Mouse (Mus musculus) intestine, embryonic 16.5 days (tissue): Measurements from ENCODE around the gene Id2. TPM values are rescaled to one million over a fixed set of nuclear protein-coding genes. Genes with fewer than 3 reads are reported as not detected.
A peak's percentile ranks its signal among the peaks of the same experiment; 100 is the strongest.

Source experiments
- ATAC-seq: fragments of 200-750 bp; cut with Nextera tagmentation; 2 replicates; pipeline ENCODE4 v1.8.0; 2017; ENCODE audit warnings: moderate TSS enrichment, moderate library complexity
- H3K27ac ChIP-seq: fragments of 300-500 bp; sonication (generic); 2 replicates; pipeline ENCODE4 v1.5.1; 2014; ENCODE audit warnings: mild to moderate bottlenecking, low read length
- H3K27me3 ChIP-seq: fragments of 300-500 bp; sonication (generic); replicated peaks from 2 replicates; pipeline ENCODE4 v1.6.1; 2014; ENCODE audit warnings: low read length, control low read depth, mixed read lengths; ENCODE audit not compliant: control insufficient read depth, insufficient read depth
- H3K36me3 ChIP-seq: fragments of 300-500 bp; sonication (generic); 2 replicates; pipeline ENCODE4 v1.6.1; 2014; ENCODE audit warnings: low read length, control low read depth; ENCODE audit not compliant: control insufficient read depth, insufficient read depth
- H3K4me1 ChIP-seq: fragments of 300-500 bp; sonication (generic); 2 replicates; pipeline ENCODE4 v1.6.1; 2014; ENCODE audit warnings: low read length, control low read depth, mixed read lengths; ENCODE audit not compliant: control insufficient read depth, insufficient read depth
- H3K4me2 ChIP-seq: fragments of 300-500 bp; sonication (generic); 2 replicates; pipeline ENCODE4 v1.6.1; 2014; ENCODE audit warnings: low read depth, low read length, control low read depth
- H3K4me3 ChIP-seq: fragments of 300-500 bp; sonication (generic); 2 replicates; pipeline ENCODE4 v1.5.1; 2014; ENCODE audit warnings: mild to moderate bottlenecking, low read length
- H3K9ac ChIP-seq: fragments of 300-500 bp; sonication (generic); 2 replicates; pipeline ENCODE4 v1.6.1; 2014; ENCODE audit warnings: low read depth, low read length
- H3K9me3 ChIP-seq: fragments of 300-500 bp; sonication (generic); 2 replicates; pipeline ENCODE4 v1.6.1; 2016; ENCODE audit warnings: low read length, control low read depth; ENCODE audit not compliant: control insufficient read depth
- WGBS: fragments of 180-500 bp; shearing (Covaris S2); extraction: QIAGEN DNeasy Blood & Tissue Kit; methylation state at CpG from one replicate; pipeline ENCODE4 v1.1.7; 2014; 5-methylcytosine and 5-hydroxymethylcytosine counted together
- polyA plus RNA-seq: library from polyadenylated mRNA; unstranded; fragments of >200 nt; fragmentation: Nextera tagmentation; extraction: Ambion mirVana; gene quantifications from 2 replicates; pipeline ENCODE4 v1.2.1, GENCODE M21; 2015

Gene Id2
- polyA plus RNA-seq, 1 experiment from 2014 or later: 333 TPM

DNA sequence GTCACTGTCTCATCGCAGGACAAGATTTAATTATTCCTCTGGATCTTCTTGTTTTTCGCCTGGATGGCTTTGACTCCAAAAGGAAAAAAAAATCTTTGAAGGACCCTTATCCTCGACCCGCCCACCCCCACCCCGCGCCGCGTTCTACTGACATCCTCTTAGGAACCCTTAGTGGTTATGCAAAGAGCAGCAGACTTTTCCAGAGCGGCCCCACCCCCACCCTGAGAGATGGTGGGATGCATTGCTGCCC is 2.3 kb upstream of the Id2 start:
- Histone ChIP-seq H3K27ac (peak overlapping the region; percentile 99), H3K4me2 (peak overlapping the region; percentile 94), H3K4me1 (peaks cover 30% of the 10 kb centered on the region), H3K9me3 (no peaks in the 10 kb centered on the region), H3K4me3 (peak overlapping the region; percentile 64), H3K27me3 (no peaks in the 10 kb centered on the region), H3K9ac (peak overlapping the region; percentile 90), H3K36me3 (no peaks in the 10 kb centered on the region)
- peak; percentile 7; the same call in 1 of the 2 replicates for ATAC-seq
- WGBS: 0% methylated on average over 9 of the region's 9 CpGs

DNA sequence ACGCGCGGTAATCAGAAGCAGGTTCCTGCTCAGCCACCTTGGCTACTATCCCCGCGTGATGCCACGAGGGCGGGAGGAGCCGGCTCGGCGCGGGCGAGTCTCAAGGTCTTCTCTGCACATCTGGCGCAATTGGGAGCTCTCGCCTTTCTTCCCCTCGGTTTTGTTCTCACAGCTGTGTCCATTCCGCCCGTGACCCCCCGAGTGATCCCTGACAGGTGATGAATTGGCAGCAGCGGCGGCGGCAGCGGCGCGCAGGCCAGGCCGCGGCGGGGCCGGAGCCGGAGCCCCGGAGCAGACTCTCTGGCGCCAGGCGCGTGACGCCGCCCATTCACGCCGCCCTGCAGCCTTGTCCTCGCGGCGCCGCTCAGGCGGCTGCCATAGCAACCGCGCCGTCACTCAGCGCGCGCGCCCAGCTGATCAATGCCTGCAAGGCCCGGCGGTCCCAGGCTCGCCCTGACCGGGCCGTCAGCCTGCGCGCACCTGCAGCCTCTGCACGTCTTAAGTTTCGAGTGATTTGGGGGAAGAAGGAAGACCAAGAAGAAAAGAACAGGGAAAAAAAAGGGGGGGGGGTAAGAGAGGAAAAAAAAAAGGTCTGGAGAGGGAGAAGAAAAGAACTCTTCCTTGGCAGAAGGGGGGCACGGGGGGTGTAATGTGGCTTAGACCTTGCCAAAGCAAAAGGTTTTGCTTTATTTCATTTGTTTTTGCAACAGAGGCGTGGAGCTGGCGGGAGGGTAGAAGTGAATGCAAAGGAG is 1.8 kb upstream of the Id2 start:
- Histone ChIP-seq H3K27me3 (no peaks in the 10 kb centered on the region), H3K4me2 (peak overlapping the region; percentile 94), H3K4me1 (peaks cover 30% of the 10 kb centered on the region), H3K4me3 (peak overlapping the region; percentile 64), H3K36me3 (no peaks in the 10 kb centered on the region), H3K27ac (peak overlapping the region; percentile 99), H3K9ac (peak overlapping the region; percentile 90), H3K9me3 (no peaks in the 10 kb centered on the region)
- ATAC-seq: peak; percentile 73
- under 1% methylated on average over 61 of the region's 61 CpGs for WGBS

DNA sequence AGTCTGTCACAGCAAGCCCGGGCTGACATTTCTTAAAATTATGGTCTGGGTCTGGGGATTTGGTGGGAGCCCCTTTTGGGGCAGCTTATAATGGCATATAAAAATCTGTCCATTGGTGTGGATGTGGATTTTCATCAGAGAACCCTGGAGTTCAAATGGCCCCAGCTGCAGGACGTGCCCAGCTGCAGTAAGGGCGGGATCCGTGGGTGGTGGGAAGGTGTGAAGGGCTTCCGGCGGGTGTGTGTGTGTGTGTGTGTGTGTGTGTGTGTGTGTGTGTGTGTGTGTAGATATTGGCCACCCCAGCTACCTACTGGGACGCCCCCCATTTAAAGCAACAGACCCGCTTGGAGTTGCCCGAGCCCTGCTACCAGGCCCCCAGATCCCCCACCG is 1.2 kb upstream of the Id2 start:
- peak overlapping the region; percentile 94 for H3K4me2 ChIP-seq
- H3K4me3 ChIP-seq: peak overlapping the region; percentile 64
- peak; percentile 5; the same call in 1 of the 2 replicates for ATAC-seq
- H3K4me1 ChIP-seq: peaks cover 34% of the 10 kb centered on the region
- H3K27ac ChIP-seq: peak overlapping the region; percentile 99
- peak overlapping the region; percentile 81 for H3K9ac ChIP-seq
- H3K27me3 ChIP-seq: no peaks in the 10 kb centered on the region
- no peaks in the 10 kb centered on the region for H3K36me3 ChIP-seq
- WGBS: 1% methylated on average over 10 of the region's 10 CpGs
- no peaks in the 10 kb centered on the region for H3K9me3 ChIP-seq

DNA sequence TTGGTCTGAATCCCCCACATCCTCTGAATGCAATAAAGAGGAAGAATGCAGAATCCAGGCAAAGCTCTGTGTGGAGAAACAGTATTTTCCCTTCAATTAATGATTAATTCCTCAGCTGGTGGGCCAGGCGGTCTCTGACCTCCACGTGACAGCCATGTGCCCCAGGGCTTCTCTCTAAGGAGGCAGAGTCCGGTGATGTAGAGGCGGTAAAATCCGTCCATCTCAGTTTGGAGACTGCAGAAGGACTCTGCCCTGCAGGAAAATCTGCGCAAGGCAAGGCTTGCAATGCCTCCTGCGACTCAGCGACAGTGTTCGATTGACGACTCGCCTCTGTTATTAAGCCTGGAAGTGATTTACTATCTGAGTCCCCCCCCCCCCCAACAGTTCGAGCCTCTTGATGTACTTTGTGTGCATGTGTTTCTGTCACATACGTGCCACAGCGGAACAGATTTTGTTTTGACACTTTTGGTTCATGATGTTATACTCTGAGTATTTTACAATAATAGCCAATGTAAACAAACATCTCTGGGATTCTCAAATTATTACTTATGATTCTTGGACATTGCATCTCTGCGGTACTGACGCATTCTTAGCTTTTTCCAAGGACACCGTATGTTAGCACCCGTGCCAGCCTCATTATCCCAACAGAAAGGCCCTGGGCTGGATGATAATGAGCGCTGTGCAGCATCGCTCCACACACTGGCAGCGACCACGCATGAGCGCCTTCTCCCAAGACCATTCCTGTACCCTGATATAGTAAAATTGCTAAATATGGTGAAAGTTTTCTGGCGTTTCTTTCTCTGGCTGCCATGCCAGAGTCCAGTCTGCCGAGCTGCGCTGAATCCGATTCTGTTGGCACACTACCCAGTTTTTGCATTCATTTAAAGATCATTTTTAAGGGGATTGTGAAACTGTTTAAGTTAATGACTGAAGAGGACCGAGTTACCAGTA is 545 bp upstream of the Id2 start:
- Histone ChIP-seq H3K36me3 (no peaks in the 10 kb centered on the region), H3K27me3 (no peaks in the 10 kb centered on the region), H3K4me1 (peaks cover 37% of the 10 kb centered on the region), H3K4me2 (peak overlapping the region; percentile 94), H3K27ac (peak overlapping the region; percentile 99), H3K4me3 (peak overlapping the region; percentile 73), H3K9me3 (no peaks in the 10 kb centered on the region), H3K9ac (peak overlapping the region; percentile 81)
- 5% methylated on average over 28 of the region's 28 CpGs for WGBS
- ATAC-seq: peak; percentile 24

DNA sequence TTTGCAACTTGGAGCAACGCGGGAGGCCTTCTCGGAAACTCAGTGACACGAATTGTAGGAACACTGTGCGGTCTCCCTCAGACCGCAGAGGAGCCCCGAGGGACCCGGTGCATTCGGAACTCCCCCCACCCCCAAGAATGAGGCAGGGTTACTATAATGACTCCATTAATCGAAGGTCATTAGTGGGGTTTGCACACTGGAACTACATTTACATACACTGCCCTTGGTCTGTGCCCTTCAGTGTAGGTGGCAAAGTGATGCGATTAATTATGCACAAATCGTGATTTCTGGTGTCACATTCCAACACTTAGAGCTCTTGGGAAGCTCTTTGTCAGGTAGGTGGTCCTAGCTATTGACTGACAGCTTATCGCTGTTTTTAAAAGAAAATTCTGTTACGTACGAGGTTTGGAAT is 294 bp downstream of the Id2 start:
- Histone ChIP-seq H3K27me3 (no peaks in the 10 kb centered on the region), H3K9ac (peak overlapping the region; percentile 81), H3K9me3 (no peaks in the 10 kb centered on the region), H3K4me2 (peak overlapping the region; percentile 94), H3K27ac (peak overlapping the region; percentile 99), H3K36me3 (no peaks in the 10 kb centered on the region), H3K4me1 (peaks cover 37% of the 10 kb centered on the region), H3K4me3 (peak overlapping the region; percentile 73)
- ATAC-seq: no peak
- WGBS: 3% methylated on average over 15 of the region's 15 CpGs

DNA sequence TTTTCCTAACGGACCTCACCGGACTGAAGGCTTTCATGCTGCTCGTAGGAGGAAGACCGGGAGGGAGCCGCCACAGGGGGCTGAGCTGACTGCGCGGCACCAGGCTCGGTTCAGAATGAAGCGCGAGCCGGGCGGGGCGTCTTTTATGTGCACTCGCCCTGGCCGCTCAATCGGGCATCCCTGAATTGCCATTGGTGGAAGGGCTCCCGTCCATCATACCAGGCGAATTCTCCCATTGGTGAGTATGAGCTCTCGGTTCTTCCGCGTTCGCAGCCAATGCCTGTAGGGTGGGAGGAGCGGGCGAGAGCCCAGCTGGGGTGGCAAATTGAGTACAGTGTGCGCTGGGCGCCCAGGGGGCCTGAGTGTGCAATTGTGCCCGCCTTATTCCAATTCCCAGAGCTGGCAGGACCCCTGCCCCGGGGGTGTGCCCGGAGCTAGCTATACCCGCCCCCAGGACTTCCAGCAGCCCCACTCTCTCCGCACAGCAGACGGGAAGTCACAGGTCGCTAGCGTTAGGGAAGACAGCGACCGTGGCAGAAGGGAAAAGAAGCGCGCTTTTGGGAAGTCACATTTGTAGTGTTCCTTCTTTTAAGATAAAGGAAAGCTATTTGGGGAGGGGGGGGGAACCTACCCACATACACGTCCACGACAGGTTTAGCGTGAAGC is 833 bp downstream of the Id2 start:
- Histone ChIP-seq H3K9me3 (no peaks in the 10 kb centered on the region), H3K4me3 (peak overlapping the region; percentile 73), H3K9ac (peak overlapping the region; percentile 81), H3K4me1 (peaks cover 32% of the 10 kb centered on the region), H3K27ac (peak overlapping the region; percentile 99), H3K36me3 (no peaks in the 10 kb centered on the region), H3K4me2 (peak overlapping the region; percentile 94), H3K27me3 (no peaks in the 10 kb centered on the region)
- ATAC-seq: peak; percentile 83
- WGBS: under 1% methylated on average over 41 of the region's 41 CpGs

DNA sequence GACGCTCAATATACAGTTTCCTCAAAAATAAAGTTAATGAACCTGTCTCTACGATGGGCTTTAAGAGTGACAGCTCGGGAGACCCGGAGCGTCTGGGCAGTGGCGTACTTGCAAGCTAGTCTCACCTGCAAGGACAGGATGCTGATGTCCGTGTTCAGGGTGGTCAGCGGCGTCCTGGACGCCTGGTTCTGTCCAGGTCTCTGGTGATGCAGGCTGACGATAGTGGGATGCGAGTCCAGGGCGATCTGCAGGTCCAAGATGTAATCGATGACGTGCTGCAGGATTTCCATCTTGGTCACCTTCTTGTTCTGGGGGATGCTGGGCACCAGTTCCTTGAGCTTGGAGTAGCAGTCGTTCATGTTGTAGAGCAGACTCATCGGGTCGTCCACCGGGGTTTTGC is 1.4 kb downstream of the Id2 start:
- WGBS: under 1% methylated on average over 19 of the region's 19 CpGs
- no peaks in the 10 kb centered on the region for H3K36me3 ChIP-seq
- no peaks in the 10 kb centered on the region for H3K27me3 ChIP-seq
- no peaks in the 10 kb centered on the region for H3K9me3 ChIP-seq
- peak overlapping the region; percentile 47 for H3K4me2 ChIP-seq
- peak overlapping the region; percentile 78 for H3K9ac ChIP-seq
- H3K4me3 ChIP-seq: peak overlapping the region; percentile 73
- no peak for ATAC-seq
- H3K27ac ChIP-seq: peak overlapping the region; percentile 72
- peaks cover 28% of the 10 kb centered on the region for H3K4me1 ChIP-seq

DNA sequence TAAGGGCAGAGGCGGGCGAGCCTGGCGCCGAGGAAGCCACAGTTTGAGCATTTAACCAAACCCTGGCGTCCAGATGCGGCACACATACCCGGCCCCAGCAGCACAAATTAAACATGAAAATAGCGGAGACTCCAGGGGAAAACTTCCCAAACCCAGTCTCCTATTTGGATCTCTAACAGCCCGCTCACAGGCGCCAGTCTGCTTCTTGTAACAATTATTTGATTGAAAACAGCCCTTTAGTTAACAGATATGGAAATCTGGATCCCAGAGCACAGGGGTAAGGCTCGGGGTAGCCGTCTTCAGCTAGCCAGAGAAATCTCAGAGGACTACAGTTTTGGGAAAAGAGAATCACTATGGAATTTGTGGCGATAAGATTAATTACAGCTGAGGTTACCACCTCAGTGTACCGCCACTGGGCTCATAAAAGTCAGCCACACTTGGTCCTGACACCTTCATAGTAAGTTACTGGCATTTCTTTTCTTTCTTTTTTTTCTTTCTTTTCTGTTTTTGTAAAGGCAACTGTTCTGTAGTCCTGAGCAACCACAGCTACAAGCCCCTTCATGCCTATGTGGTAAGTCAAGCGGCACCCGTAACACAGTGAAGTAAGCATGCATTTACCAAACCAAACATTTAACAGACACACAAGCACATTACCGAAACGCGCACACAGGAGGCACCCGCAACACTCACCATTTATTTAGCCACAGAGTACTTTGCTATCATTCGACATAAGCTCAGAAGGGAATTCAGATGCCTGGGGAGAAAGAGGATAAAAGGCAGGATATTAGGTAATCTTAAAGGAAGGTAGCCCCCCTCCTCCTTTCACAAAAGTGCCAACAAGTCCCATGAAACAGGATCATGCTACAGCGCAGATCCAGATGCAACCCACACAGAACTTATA is 2.1 kb downstream of the Id2 start:
- Histone ChIP-seq H3K27me3 (no peaks in the 10 kb centered on the region), H3K9me3 (no peaks in the 10 kb centered on the region), H3K4me3 (peak overlapping the region; percentile 73), H3K9ac (peak overlapping the region; percentile 78), H3K36me3 (no peaks in the 10 kb centered on the region), H3K4me2 (peak overlapping the region; percentile 47), H3K4me1 (peaks cover 28% of the 10 kb centered on the region), H3K27ac (peak overlapping the region; percentile 72)
- ATAC-seq: no peak
- WGBS: under 1% methylated on average over 22 of the region's 22 CpGs
